Mouse (Mus musculus): Measurements from ENCODE around the gene Tmem185a. TPM values are rescaled to one million over a fixed set of nuclear protein-coding genes. Genes with fewer than 3 reads are reported as not detected.
"Not testable (repeated sequence)": the region's sequence is repeated elsewhere in the genome, so short reads cannot be mapped to it uniquely, and the experiment has no call there.

The Tmem185a gene
- polyA plus RNA-seq (2015; fragmentation: Nextera tagmentation; extraction: Ambion mirVana), result 38.2 and 40.1 TPM in 2 replicates

DNA sequence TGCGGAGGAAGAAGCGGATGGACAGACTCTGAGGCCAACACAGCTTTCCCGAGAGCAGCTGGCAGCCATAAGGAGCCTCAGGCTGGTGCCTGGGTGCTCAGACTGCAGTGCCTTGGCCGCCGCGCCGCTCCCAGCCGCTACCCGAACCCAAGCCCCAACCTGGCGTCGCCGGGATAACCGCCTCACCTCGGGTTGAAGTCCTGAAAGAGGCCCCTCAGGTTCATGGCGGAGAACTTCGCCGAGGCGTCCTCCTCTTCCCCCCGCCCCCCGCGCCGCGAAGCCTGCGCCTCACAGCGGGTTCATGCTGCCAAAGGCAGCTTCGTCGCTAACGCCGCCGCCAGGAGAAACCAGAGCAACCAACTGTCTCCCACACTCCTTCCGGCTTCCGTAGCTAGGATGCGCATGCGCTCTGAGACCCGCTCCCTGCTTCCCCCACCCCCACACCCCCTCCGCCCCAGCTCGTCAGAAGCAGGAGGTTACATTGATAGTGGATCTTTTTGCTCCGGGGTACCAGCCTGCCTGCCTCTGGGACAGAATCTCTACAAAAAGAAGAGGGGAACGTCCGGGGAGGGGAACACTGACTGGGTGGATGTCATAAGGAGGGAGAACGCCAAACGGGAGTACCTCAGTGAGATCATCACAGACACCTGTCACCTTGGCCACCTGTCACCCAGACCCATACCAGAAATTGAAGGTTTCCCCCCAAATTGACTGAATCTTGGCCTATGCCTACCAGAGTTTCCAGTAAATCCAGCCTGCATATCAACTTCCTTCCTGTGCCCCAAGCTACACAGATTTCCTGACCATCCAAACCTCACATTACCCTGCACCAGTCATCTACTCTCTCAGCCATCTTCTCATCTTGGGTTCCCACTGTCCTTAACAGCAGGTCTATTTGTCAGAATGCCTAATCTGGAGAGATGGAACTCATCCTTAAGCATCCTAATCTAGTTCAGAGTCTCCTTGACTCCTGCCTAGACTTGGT is at the start of gene Tmem185a:
TSS of gene Tmem185a (minus strand) at position 389 of the 985 bp plus-strand sequence.
- H3K9me3 ChIP-seq (ENCODE audit: control insufficient read depth, low read length), result no peaks in the 10 kb centered on the region
- WGBS, result 14% methylated on average over 40 of the region's 42 CpGs
- H3K27me3 ChIP-seq (ENCODE audit: control insufficient read depth, insufficient read depth, low read depth, low read length), result no peaks in the 10 kb centered on the region
- peak; percentile 95 for ATAC-seq (ENCODE audit: low read depth)
- peak within 1 kb of the TSS; percentile 61 for H3K4me3 ChIP-seq (ENCODE audit: low read length)
- 0 out of 2 replicates have a peak, but pooled peaks cover 4% of the 10 kb centered on the region for H3K4me1 ChIP-seq (replicated peaks; ENCODE audit: control insufficient read depth, insufficient read depth, low read length)
- peak within 1 kb of the TSS; percentile 65 for H3K4me2 ChIP-seq (ENCODE audit: low read depth, low read length)
- H3K36me3 ChIP-seq (ENCODE audit: control insufficient read depth, insufficient read depth, low read length), result no peaks in the 10 kb centered on the region
- H3K27ac ChIP-seq (ENCODE audit: low read length), result peak within 1 kb of the TSS; percentile 32
- peak within 1 kb of the TSS; percentile 72 for H3K9ac ChIP-seq (ENCODE audit: low read length)

DNA sequence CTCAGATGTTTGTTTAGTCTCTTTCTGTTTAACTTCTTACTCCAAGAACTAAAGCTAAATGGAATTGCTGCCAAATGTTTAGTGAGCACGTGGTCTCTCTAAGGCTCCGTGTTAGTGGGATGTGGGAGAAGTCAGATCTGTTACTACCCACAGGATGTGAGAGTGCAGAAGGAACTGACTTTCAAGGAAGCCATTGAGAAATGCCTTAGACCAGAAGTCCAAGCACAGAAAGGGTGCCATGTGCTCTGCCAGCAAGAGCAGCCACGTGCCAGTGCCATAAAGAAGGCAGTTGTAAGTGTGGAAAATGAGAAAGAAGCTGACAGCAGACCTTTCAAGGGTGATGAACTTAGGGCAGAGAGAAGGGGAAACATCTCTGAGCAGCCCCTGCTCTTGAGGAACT is 37.4 kb upstream of the Tmem185a start:
- H3K9me3 ChIP-seq (ENCODE audit: control insufficient read depth, low read length); H3K36me3 ChIP-seq (ENCODE audit: control insufficient read depth, insufficient read depth, low read length); H3K4me3 ChIP-seq (ENCODE audit: low read length); H3K4me1 ChIP-seq (replicated peaks; ENCODE audit: control insufficient read depth, insufficient read depth, low read length); H3K9ac ChIP-seq (ENCODE audit: low read length); H3K27ac ChIP-seq (ENCODE audit: low read length); H3K27me3 ChIP-seq (ENCODE audit: control insufficient read depth, insufficient read depth, low read depth, low read length); ATAC-seq (ENCODE audit: low read depth); H3K4me2 ChIP-seq (ENCODE audit: low read depth, low read length): not testable (repeated sequence)
- WGBS, result 58% methylated on average over 3 of the region's 3 CpGs

DNA sequence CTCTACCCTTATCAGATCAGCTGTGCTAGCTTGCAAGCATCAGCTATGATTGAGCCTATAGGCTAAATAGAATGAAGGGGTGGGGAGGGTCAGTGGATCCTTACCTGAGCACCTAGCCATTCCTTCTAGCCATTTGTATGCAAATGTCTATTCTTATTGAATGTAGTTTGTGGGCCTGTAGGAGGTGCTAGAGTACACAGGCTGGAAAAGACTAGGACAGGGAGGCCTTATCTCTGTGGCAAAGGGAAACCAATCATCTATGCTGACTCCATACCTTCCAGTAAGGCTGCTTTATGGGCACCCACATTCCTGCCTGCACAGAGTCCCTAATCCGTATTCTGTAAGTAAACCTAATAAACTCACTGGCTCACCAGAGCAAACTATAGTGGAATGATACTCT is 10.3 kb upstream of the Tmem185a start:
- not testable (repeated sequence) for H3K9me3 ChIP-seq (ENCODE audit: control insufficient read depth, low read length); H3K4me2 ChIP-seq (ENCODE audit: low read depth, low read length); H3K27ac ChIP-seq (ENCODE audit: low read length); H3K36me3 ChIP-seq (ENCODE audit: control insufficient read depth, insufficient read depth, low read length); H3K4me3 ChIP-seq (ENCODE audit: low read length); ATAC-seq (ENCODE audit: low read depth); H3K4me1 ChIP-seq (replicated peaks; ENCODE audit: control insufficient read depth, insufficient read depth, low read length); H3K9ac ChIP-seq (ENCODE audit: low read length); H3K27me3 ChIP-seq (ENCODE audit: control insufficient read depth, insufficient read depth, low read depth, low read length)
- WGBS, result no CpG with 5 or more reads among the region's 1 CpGs

DNA sequence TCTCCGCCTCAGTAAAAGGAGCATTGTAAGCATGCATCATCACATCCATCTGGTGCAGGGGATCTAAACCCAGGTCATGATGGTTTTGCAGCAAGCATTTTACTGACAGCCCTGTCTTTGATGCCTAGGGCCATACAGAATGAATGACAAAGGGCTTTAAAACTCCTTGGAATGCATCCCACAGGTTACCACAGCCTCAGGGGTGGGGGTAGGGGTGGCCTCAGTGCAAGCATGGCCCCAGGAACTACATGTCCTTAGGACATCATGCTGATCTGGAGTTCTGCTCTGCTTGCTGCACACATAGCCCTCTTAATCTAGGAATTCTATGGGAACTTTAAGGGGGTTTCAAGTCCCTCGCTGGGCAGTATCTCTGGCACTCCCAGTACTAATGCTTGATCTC is 5.2 kb upstream of the Tmem185a start:
- WGBS, result 55% methylated on average over 2 of the region's 2 CpGs
- no peak for ATAC-seq (ENCODE audit: low read depth)
- Histone ChIP-seq H3K36me3 (ENCODE audit: control insufficient read depth, insufficient read depth, low read length) (no peaks in the 10 kb centered on the region), H3K9me3 (ENCODE audit: control insufficient read depth, low read length) (no peaks in the 10 kb centered on the region), H3K27me3 (ENCODE audit: control insufficient read depth, insufficient read depth, low read depth, low read length) (no peaks in the 10 kb centered on the region), H3K4me2 (ENCODE audit: low read depth, low read length) (no peak overlapping the region), H3K9ac (ENCODE audit: low read length) (no peak overlapping the region), H3K4me3 (ENCODE audit: low read length) (no peak overlapping the region), H3K4me1 (replicated peaks; ENCODE audit: control insufficient read depth, insufficient read depth, low read length) (no peaks in the 10 kb centered on the region), H3K27ac (ENCODE audit: low read length) (no peak overlapping the region)

DNA sequence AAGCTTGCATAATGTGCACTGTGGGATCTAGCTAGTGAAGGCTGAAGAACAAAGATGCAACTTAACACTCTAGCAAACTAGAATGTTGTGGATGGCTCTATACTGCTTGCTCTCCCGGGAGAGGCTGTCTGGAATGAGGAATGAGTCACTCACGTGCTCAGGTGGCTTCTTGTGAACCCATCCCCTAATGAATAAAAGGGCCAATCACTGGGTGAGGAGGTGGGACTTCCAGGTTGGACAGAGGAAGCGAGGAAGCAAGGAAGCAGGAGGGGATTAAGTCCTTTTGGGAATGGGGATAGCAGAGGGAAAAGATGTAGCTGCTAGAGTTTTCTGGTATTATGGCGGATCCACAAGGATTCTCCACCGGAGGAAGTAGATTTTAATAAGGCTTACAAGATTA is 1.7 kb upstream of the Tmem185a start:
- no peaks in the 10 kb centered on the region for H3K36me3 ChIP-seq (ENCODE audit: control insufficient read depth, insufficient read depth, low read length)
- no peak overlapping the region for H3K9ac ChIP-seq (ENCODE audit: low read length)
- no peak for ATAC-seq (ENCODE audit: low read depth)
- no peak overlapping the region for H3K4me3 ChIP-seq (ENCODE audit: low read length)
- H3K27ac ChIP-seq (ENCODE audit: low read length), result no peak overlapping the region
- 49% methylated on average over 5 of the region's 5 CpGs for WGBS
- 0 out of 2 replicates have a peak, but pooled peaks cover 4% of the 10 kb centered on the region for H3K4me1 ChIP-seq (replicated peaks; ENCODE audit: control insufficient read depth, insufficient read depth, low read length)
- no peak overlapping the region for H3K4me2 ChIP-seq (ENCODE audit: low read depth, low read length)
- no peaks in the 10 kb centered on the region for H3K9me3 ChIP-seq (ENCODE audit: control insufficient read depth, low read length)
- no peaks in the 10 kb centered on the region for H3K27me3 ChIP-seq (ENCODE audit: control insufficient read depth, insufficient read depth, low read depth, low read length)

DNA sequence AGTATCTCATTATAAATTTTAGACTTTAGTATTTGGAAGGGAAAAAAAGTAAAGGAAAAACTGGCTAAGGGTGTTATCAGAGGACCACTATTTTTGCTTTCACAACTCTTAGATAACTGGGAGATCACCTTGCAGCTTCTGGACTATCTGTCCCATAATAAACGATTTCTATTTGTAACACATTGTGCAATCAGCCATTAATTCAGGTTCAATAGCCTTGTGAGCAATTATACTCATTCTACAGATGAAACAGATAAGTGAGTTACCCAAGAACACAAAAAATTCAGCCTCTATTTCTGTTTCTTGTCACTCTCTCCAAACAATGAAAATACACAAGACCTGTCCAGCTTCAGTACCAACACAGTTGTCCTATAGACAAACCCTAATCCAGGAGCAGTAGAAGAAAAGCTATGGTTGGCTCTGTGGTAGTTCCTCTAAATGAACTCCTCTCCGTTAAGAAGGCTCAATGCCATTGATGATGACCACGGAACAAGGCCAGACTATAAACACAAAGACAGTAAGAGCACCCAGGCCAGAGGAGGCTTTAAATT is 1.7 kb downstream of the Tmem185a start:
- 70% methylated on average over 3 of the region's 3 CpGs for WGBS
- Histone ChIP-seq H3K9ac (ENCODE audit: low read length) (no peak overlapping the region), H3K36me3 (ENCODE audit: control insufficient read depth, insufficient read depth, low read length) (no peaks in the 10 kb centered on the region), H3K4me3 (ENCODE audit: low read length) (no peak overlapping the region), H3K4me2 (ENCODE audit: low read depth, low read length) (peak overlapping the region; percentile 65), H3K4me1 (replicated peaks; ENCODE audit: control insufficient read depth, insufficient read depth, low read length) (0 out of 2 replicates have a peak, but pooled peaks cover 4% of the 10 kb centered on the region), H3K27me3 (ENCODE audit: control insufficient read depth, insufficient read depth, low read depth, low read length) (no peaks in the 10 kb centered on the region), H3K9me3 (ENCODE audit: control insufficient read depth, low read length) (no peaks in the 10 kb centered on the region), H3K27ac (ENCODE audit: low read length) (no peak overlapping the region)
- no peak for ATAC-seq (ENCODE audit: low read depth)

DNA sequence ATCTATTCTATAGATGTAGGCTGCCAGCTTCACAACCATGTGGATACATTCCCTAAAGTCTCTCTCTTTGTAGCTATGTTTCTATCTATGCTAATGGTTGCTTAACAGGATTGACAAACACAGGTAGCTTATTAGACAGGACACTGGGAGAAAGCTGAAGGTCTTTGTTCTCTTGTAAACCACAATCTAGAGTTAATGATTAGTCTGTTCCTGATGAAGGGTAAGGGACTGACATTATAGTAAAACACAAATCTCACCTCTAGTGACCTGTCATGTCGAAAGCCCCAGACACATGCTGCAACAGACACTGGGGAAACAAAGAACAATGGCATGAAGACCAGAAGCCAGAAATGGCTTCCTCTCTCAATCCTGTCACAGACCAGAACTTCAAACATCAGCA is 10.1 kb downstream of the Tmem185a start:
- no peak for ATAC-seq (ENCODE audit: low read depth)
- H3K4me1 ChIP-seq (replicated peaks; ENCODE audit: control insufficient read depth, insufficient read depth, low read length), result no peaks in the 10 kb centered on the region
- no peaks in the 10 kb centered on the region for H3K9me3 ChIP-seq (ENCODE audit: control insufficient read depth, low read length)
- no peak overlapping the region for H3K4me2 ChIP-seq (ENCODE audit: low read depth, low read length)
- 53% methylated on average over 1 of the region's 1 CpGs for whole genome bisulfite sequencing
- no peak overlapping the region for H3K9ac ChIP-seq (ENCODE audit: low read length)
- H3K4me3 ChIP-seq (ENCODE audit: low read length), result no peak overlapping the region
- no peaks in the 10 kb centered on the region for H3K27me3 ChIP-seq (ENCODE audit: control insufficient read depth, insufficient read depth, low read depth, low read length)
- no peaks in the 10 kb centered on the region for H3K36me3 ChIP-seq (ENCODE audit: control insufficient read depth, insufficient read depth, low read length)
- no peak overlapping the region for H3K27ac ChIP-seq (ENCODE audit: low read length)

DNA sequence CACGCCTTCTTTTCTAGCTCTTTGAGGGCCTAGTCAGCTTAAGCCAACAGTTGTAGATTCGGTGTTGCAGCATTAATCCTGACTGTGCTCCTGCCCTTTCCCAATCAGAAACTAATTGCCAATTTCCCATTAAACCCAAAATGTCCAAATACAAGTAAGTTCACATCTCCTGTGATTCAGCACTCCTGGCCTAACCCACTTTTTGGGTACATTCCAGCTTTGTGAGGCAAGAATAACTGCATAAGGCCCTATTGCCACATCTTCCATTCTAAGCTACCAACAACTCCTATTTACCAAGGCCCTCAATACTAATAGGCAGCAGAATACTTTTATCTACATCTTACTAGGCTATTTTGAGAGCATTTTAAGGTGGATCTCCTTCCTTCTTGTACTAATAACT is 11.5 kb downstream of the Tmem185a start:
- Histone ChIP-seq H3K36me3 (ENCODE audit: control insufficient read depth, insufficient read depth, low read length) (no peaks in the 10 kb centered on the region), H3K4me1 (replicated peaks; ENCODE audit: control insufficient read depth, insufficient read depth, low read length) (no peaks in the 10 kb centered on the region), H3K4me3 (ENCODE audit: low read length) (no peak overlapping the region), H3K27me3 (ENCODE audit: control insufficient read depth, insufficient read depth, low read depth, low read length) (no peaks in the 10 kb centered on the region), H3K9ac (ENCODE audit: low read length) (no peak overlapping the region), H3K9me3 (ENCODE audit: control insufficient read depth, low read length) (no peaks in the 10 kb centered on the region), H3K4me2 (ENCODE audit: low read depth, low read length) (no peak overlapping the region), H3K27ac (ENCODE audit: low read length) (no peak overlapping the region)
- ATAC-seq (ENCODE audit: low read depth), result no peak
- WGBS, result 85% methylated on average over 2 of the region's 2 CpGs

DNA sequence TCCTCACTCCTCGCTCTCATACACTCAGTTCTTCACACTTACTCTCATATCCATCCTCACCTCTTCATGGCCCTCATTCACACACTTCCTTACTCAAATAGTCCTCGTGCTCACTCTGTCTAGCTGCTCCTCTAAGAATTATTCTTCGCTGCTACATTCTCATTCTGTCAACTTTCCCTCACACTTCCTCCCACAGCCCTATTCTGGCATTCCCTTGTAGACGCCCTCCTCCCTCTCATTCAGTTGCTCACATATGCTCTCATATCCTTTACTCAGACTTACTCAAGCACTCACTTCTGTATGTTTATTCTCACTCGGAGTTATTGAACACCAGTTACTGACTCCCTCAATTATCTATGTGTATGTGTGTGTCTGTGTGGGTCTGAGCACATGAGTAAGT is 13.4 kb downstream of the Tmem185a start:
- Histone ChIP-seq H3K4me1 (replicated peaks; ENCODE audit: control insufficient read depth, insufficient read depth, low read length) (no peaks in the 10 kb centered on the region), H3K4me3 (ENCODE audit: low read length) (no peak overlapping the region), H3K27ac (ENCODE audit: low read length) (no peak overlapping the region), H3K9ac (ENCODE audit: low read length) (no peak overlapping the region), H3K27me3 (ENCODE audit: control insufficient read depth, insufficient read depth, low read depth, low read length) (no peaks in the 10 kb centered on the region), H3K4me2 (ENCODE audit: low read depth, low read length) (no peak overlapping the region), H3K36me3 (ENCODE audit: control insufficient read depth, insufficient read depth, low read length) (no peaks in the 10 kb centered on the region), H3K9me3 (ENCODE audit: control insufficient read depth, low read length) (no peaks in the 10 kb centered on the region)
- no peak for ATAC-seq (ENCODE audit: low read depth)
- 62% methylated on average over 5 of the region's 5 CpGs for WGBS

Measured in lung, embryonic 16.5 days (tissue).